Mouse (Mus musculus) ovary, postnatal 14 days (tissue): ENCODE data around the gene Zc3h10.
"Not testable (repeated sequence)": the region's sequence is repeated elsewhere in the genome, so short reads cannot be mapped to it uniquely, and the experiment has no call there.

Experiments
- DNase-seq: peaks from one replicate; pipeline ENCODE4 v3.0.0; 2022; ENCODE audit warnings: low spot score

Zc3h10 gene

GRCm38 (mm10) chr10:128550144-128550823 lies 2.7 kb upstream of the Zc3h10 start:
- not testable (repeated sequence) for DNase-seq

- not testable (repeated sequence) for DNase-seq
Observed at GRCm38 (mm10) chr10:128549682-128550057, 2.1 kb upstream of the Zc3h10 start.

DNA sequence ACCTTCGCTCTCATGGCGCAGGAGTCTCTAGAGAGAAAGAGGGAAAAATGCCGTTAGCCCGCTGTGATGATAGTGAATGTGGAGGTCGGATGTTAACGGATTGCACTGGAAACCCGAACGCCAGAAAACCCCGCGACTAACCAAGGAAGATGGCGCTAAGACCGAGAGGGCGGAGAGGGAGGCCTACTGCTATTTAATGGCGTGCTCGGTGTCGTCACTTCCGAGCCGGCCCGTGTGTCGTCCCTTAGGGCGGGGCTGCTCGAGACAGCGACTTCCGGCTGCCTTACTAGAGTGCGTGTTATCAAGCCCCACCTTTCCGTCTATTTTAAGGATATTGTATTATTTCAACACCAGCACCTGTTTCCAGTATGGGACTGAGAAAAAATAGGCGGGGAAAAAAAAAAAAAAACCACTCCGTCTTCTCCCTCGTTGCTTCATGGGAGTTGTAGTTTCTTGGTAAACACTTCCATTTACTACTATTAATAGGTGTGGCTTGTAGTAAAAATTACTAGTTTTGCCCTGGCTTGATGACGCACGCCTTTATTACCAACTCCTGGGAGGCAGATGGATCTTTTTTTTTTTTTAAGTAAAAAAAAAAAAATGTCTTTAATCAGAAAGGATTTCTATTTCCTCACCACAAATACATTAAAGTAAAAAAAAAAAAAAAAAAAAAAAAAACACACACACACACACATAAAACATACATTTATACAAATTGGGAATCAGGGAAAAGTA lies 1.5 kb upstream of the Zc3h10 start, which contains the start of gene Rpl41:
TSS of gene Rpl41 (minus strand) at position 359 of the 735 bp plus-strand sequence.
- peak; percentile 84 for DNase-seq

DNA sequence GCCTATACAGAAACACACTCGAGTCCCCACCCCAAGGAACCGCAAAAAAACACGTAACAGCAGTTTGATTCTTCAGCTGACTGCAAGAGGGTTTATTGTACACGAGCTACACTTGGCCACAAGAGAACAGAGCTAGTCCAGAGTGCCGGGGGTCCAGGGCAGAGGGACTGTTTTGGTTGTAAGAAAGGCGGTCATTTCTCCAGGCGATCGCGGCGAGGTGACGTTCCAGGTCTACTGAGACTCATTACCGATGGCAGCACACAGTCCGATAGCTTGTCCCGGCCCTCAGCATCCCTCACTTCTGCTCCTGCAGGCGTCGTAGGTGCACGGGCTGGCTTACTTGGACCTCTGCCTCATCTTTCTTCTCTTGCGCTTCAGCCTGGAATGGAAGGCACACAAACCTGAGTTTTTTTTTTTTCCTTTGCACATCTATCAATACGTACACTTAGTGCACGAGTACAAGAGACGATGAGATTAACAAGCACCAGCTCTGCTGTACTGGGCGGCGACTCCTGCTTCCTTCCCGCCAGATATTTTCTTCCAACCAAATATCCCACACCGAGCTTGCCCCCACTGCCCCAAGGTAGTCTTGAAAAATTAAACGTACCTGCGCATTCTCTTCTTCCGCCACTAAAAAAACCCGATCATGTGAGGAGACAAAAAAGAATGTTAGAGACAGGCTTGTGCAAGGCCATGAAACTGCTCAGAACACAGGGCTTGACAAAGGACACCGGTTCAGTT lies 647 bp upstream of the Zc3h10 start:
- DNase-seq = not testable (repeated sequence)

GRCm38 (mm10) chr10:128546787-128547186 lies 787 bp downstream of the Zc3h10 start:
- no peak for DNase-seq

DNA sequence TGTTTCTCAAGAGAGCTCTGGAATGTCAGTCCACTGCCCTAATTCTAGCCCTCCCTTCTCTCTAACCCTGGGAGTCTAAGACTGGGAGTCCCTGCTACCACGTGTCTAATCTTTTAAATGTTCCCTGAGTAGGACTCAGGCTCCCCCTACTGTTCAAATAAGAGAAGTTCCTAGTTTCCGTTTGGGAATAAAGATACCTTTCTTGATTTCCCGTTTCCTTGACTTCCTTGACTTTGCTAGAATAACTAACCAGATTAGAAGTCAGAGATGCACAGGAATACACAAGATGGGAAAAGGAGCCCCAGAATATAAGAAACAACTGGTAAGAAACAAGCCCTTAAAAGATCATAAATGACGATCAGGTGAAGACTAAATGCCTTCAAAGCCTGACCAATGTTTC lies 1.2 kb downstream of the Zc3h10 start:
- DNase-seq = no peak

DNA sequence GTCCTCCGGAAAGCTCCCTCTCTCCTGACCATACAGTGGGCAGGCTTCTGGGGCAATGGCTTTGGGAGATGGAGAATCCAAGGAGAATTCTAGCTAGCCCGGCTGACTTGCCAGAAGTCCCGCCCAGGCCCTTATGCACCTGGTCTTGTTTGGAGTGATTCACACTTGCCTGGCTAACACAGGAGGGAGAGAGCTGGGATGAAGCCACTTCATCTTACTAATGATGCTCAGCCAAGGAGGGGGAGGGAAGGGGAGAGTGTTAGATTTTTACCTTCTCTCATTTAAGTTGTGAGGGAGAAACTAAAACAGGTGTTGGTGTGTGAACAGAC lies 2.0 kb downstream of the Zc3h10 start:
- DNase-seq = no peak

DNA sequence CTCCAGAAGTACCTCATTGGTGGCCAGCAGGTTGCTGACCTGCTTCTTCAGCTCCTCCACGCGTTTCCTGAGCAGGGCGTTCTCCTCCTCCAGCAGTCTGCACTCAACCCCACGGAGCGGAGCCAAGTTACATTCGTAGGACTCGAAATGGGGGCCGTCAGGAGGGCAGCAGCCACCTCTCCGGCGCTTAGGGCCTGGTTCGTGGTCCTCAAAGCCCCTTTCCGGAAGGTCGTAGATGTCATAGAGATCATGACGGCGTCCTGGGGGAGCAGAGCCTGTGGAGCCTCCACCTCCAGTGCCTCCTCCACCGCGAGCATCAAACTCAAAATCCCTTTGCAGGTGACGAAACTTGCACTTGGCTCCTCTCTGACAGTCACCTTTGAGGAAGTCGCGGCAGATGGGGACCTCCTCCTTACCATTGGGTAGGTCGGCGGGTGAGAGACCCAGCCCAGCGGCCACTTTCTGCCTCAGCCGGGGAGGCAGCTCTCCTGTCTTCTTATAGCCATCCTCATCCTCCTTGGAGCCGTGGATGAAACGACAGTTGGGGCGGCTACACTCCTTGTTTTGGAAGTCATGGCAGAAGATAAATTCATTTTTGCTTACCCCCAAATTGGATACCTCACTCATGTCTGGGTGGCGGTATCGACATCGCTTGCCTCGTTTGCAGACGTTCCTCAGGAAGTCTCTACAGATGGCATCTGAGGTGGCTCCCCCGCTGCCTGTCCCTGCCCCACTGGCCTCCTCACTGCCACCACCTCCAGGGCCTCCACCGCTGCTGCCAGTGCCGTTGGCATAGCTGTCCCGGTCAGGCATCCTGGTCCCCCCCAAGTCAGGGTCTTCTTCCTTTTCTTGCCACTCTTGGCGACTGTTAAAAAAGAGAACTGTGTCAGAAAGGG lies 2.7 kb downstream of the Zc3h10 start:
- DNase-seq = no peak

- no peak for DNase-seq
Observed at GRCm38 (mm10) chr10:128544151-128544657, 3.4 kb downstream of the Zc3h10 start.

DNA sequence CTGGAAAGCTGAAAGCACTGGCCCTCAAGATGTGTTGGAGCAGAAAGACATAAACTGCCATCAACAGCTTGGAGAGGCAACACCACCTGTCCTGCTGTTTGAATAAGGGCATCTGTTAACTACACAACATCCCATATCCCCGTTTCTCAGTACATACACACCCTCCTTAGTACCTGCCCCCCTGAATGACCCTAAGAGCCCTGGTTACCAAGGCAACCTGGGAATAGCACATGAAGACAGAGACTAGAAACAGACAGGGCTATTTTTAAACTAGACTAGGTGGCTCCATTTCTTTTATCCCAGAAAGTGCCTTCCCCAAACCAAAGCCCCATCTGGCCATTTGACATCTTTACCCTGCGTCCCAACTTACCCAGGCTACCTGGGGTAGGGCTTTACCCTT lies 4.5 kb downstream of the Zc3h10 start:
- no peak for DNase-seq

DNA sequence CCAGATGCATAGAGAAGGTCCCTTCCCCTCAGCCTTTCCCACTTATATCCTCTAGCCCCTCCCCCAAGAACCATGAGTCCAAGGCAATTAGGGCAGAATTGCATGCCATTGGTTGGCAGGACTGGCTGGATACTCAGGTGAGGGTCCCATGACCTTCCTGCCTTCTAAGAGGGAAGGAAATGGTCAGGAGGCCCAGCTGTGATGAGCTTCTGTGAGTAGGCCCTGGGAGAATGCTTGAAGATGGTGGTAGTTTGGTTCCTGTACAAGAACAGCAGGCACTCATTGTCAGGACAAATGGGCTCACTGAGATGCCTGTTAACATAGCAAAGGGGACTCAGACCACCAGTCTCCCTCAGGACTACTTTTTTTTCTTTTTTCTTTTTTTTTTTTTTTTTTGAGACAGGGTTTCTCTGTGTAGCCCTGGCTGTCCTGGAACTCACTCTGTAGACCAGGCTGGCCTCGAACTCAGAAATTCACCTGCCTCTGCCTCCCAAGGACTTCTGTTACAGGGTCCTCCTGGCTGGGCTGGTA lies 9.2 kb downstream of the Zc3h10 start:
- no peak for DNase-seq

- peak; percentile 83 for DNase-seq
Observed at GRCm38 (mm10) chr10:128536266-128536940, 11.2 kb downstream of the Zc3h10 start.

DNA sequence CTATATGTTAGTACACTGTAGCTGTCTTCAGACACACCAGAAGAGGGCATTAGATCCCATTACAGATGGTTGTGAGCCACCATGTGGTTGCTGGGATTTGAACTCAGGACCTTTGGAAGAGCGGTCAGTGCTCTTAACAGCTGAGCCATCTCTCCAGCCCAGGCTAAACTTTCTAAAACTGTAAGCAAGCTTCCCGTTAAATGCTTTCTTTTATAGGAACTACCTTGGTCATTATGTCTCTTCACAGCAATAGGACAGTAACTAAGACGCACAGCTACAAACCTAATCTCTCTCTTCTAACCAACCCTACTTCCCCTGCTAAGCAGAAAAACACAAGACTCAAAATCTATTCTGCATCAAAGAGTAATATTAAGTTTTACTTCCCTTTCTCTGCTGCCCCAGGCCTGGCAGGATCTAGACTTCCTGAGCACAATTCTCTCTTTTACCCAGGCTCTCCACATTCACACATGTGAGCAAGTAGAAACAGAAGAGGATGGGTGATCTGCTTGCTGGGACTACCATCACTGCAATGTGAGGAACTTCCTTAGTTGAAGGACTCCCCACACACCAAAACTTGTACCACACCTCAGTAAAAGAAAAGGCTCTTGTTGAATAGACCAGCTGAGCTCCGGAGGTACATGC lies 11.8 kb downstream of the Zc3h10 start:
- DNase-seq = no peak

DNA sequence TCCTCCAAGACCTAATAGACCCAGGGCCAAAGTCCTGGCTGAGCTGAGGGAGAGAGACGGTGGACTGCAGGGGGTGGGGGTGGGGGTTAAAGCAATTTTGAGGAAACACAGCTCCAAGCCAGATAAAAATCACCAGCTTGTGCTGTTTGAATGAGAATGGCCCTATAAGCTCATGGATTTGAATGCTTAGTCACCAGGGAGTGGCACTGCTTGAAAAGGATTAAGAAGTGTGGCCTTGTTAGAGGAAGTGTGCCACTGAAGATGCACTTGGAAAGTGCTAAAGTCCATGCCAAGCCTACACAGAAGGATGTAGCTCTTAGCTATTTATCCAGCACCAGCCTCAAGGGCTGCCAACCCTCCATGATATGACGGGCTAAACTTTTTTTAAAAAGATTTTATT lies 12.4 kb downstream of the Zc3h10 start:
- DNase-seq = no peak

DNA sequence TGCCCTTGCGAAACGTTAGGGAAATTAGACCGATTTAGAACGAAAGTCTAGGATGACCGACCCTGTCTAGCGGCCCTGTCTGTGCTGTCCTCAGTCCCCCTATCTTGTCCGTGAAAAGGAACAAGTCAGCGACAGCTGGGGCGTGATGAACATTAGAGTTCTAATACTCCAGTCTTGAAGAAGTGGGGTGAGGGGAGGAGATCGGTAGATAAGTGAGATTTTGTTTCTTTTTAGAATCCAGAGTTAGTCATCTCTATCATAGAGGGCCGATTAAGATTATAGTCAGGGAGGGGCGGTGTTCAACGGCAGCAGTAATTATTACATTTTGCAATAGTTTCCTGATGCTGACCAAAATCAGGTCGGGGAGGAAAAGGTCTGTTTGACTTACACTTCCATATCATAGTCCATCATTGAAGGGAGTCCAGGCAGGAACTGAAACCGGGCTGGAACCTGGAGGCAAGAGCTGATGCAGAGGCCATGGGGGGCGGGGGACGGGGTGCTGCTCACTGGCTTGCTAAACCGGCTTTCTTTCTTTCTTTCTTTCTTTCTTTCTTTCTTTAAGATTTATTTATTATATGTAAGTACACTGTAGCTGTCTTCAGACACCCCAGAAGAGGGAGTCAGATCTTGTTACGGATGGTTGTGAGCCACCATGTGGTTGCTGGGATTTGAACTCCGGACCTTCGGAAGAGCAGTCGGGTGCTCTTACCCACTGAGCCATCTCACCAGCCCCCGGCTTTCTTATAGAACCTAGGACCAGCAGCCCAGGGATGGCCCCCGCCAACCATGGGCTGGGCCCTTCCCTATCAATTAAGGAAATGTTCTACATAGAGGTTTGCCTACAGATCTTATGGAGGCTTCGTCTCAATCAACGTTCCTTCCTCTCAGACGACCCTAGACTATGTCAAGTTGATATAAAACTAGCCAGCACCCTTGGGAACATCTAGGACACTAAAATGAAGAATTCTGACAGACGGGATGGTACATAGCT lies 20.9 kb downstream of the Zc3h10 start:
- DNase-seq = no peak

DNA sequence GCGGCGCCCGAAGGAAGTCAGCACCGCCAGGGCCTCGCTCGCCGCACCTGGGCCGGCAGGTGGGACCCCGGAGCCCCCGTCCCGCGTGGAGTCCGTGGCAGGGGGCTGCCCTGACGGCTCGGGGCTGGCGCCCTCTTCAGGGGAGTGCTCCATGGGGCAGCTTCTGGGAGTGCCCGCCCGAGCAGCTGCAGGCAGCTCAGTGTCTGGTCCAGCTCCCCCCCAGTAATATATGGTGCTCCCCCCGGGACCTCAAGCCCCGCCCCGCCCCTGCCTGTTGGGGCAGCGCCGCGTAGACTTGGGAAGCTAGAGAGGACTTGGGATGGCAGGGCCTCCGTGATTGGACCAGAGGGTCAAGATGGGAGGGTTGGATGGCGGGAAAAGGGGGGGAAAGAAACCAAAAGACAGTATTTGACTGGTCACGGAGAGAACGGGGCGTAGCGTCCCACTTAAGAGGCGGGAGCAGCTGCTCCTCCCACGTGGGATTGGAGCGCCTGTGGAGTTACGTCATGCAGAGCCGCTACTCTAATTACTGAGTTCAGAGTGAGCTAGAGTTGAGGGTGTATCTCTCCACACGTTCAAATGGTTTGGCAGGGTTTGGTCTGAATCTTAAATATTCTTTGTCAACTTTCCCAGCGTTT lies 21.8 kb downstream of the Zc3h10 start, which contains the start of gene Esyt1:
TSS of gene Esyt1 (minus strand) at position 201 of the 638 bp plus-strand sequence.
- peak; percentile 73 for DNase-seq

GRCm38 (mm10) chr10:128524732-128525662 lies 22.6 kb downstream of the Zc3h10 start:
- peak; percentile 34 for DNase-seq
